Mouse (Mus musculus): ENCODE measurements around the gene Degs2. TPM values are rescaled to one million over a fixed set of nuclear protein-coding genes. Genes with fewer than 3 reads are reported as not detected.

Gene Degs2
- total RNA-seq, 2 experiments from 2014 or later = 3.9 to 5.9 TPM

DNA sequence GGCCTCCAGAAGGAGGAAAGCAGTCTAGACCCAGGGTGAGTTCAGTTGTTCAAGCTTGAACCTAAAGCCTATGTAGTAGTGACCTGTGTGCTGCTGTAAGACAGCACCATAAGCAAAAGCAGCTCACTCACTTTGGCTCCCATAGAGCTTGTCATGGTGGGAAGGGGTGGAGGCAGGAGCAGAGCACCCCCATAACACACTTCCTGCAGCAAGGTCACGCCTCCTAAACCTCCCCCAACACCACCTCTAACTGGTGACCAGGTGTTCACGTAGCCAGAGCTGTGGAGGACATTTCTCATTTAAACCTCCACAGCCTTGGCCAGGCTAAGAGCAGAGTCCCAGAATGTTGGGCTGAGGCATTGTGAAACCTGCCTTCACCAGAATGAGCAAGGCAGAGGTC, 30.6 kb downstream of the Degs2 start:
- no peak for DNase-seq (ENCODE audit: low spot score in 2 of 2)
- intact Hi-C loops (cut with DNase I) = no loop called here

DNA sequence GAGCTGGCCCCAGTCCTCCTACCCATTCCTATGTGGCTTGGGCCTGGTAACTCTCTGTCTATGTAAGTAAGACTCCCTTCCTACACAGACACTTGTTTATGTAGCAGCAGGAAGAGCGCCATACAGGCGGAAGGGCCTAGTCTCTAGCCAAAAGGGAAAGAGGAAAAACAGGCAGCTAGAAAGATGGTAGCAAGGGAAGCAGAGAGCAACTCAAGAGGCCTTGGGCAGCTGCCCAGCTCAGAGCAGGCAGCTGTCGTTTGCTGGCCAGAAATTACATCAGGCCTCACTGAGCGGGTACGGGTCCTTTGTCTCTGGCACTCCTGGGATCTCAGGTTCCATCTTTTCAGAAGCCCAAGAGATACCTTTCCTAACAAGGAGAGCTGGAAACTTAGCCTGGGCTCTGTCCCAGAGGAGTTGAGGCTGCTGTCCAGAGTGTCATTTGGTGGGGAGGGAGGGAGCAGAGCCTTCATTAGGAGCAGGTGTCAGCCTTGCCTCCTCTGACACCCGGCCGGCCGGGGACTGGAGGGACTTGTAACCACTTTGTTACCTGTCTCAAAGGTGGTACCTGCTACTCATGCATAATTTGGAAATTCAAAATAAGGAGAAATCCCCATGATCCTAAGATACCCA, 33.4 kb downstream of the Degs2 start:
- no peak for DNase-seq (ENCODE audit: low spot score in 2 of 2)
- intact Hi-C loops (cut with DNase I) = loop anchor here (5.0 kb wide), 1 partner anchor 101 kb away; no protein-coding TSS in a partner anchor

GRCm38 (mm10) chr12:108657350-108657749, 44.8 kb downstream of the Degs2 start:
- no peak for DNase-seq (ENCODE audit: low spot score in 2 of 2)
- intact Hi-C loops (cut with DNase I) = loop anchor here (5.0 kb wide), 1 partner anchor 45 kb away; no protein-coding TSS in a partner anchor

GRCm38 (mm10) chr12:108653358-108654335, 48.5 kb downstream of the Degs2 start:
- no peak for DNase-seq (ENCODE audit: low spot score in 2 of 2)
- intact Hi-C loops (cut with DNase I) = no loop called here

- intact Hi-C loops (cut with DNase I) = no loop called here
- DNase-seq (ENCODE audit: low spot score in 2 of 2) = peak; percentile 30 to 38
Observed at GRCm38 (mm10) chr12:108651053-108651660, 51.0 kb downstream of the Degs2 start.

GRCm38 (mm10) chr12:108647784-108648183, 54.3 kb downstream of the Degs2 start:
- no peak for DNase-seq (ENCODE audit: low spot score in 2 of 2)
- intact Hi-C loops (cut with DNase I) = no loop called here

DNA sequence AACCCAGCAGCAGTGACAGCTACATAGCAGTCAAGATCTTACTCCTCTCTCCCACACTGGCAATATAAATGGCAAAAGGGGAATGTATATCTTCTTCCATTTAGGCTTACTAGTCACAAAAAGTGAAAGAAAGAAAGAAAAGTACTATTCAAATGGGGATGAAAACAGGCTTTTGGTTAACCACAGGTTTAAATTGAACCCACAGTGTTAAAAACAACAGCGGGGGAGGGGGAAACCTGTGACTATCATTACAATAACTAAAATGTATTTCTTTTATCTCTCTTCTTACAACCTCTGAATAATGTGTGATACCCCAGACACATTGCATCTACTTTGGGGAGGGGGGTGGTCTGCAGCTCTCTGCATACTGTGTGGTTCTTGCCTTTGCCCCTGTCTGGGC, 55.9 kb downstream of the Degs2 start:
- no peak for DNase-seq (ENCODE audit: low spot score in 2 of 2)
- intact Hi-C loops (cut with DNase I) = no loop called here

DNA sequence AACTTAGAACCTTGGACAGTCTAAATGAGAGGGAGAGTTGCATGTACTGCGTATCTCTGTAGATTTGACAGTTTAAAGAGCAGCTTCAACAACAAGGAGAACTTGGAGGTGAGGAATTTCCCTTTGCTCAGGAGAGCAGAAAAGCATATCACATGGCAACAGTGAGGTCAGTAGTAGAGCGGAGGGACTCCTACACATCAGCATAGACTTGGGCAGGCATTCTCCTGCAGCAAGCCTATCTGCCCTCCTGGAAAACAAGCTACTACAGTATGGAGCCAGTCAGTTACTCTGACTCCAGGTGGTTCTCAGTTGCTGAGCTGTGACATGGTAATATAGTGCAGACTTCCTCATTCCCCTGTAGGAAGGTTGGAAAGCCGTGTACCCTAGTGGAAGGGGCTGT, 60.1 kb downstream of the Degs2 start:
- intact Hi-C loops (cut with DNase I) = no loop called here
- no peak for DNase-seq (ENCODE audit: low spot score in 2 of 2)

GRCm38 (mm10) chr12:108639126-108639525, 63.0 kb downstream of the Degs2 start:
- no peak for DNase-seq (ENCODE audit: low spot score in 2 of 2)
- intact Hi-C loops (cut with DNase I) = no loop called here

GRCm38 (mm10) chr12:108637440-108637839, 64.7 kb downstream of the Degs2 start:
- DNase-seq (ENCODE audit: low spot score in 2 of 2) = no peak
- intact Hi-C loops (cut with DNase I) = no loop called here

- DNase-seq (ENCODE audit: low spot score in 2 of 2) = no peak
- intact Hi-C loops (cut with DNase I) = no loop called here
Observed at GRCm38 (mm10) chr12:108635501-108635900, 66.6 kb downstream of the Degs2 start.

DNA sequence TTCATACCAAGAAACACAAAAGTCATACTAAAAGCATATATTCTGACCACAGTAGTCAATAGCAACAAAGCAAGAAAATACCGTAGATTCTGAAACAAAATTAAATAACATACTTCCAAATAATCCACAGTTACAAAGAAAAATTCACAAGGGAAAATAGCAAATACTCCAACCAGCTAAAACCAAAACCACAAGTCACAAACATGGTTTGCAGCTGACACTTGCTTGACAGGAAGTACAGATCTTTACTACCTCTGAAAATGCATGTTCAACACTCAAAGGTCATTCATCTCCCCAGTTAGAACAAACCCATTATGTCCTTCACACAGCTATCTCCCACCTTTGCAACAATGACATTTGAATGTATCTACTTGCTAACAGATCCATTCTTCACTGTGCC, 68.1 kb downstream of the Degs2 start:
- no peak for DNase-seq (ENCODE audit: low spot score in 2 of 2)
- intact Hi-C loops (cut with DNase I) = no loop called here

DNA sequence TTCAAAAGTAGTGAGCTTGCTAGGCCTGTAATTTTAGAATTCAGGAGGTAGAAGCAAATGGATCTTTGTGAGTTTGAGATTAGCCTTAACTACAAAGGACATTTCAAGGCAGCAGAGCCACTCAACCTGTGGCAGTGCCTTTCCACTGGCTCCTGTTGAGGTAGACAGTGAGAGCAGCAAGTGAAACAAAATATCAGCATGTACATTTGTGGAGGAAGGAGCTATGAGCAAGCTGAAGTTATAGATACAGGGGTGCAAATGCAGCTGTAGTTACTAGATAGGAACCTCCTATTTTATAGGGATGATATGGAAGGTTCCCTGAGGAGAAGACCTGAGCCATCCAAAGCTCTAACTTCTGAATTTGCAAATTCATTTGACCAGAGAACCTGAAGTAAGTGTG, 69.6 kb downstream of the Degs2 start:
- intact Hi-C loops (cut with DNase I) = no loop called here
- no peak for DNase-seq (ENCODE audit: low spot score in 2 of 2)

GRCm38 (mm10) chr12:108630741-108631688, 71.1 kb downstream of the Degs2 start:
- intact Hi-C loops (cut with DNase I) = no loop called here
- no peak for DNase-seq (ENCODE audit: low spot score in 2 of 2)

DNA sequence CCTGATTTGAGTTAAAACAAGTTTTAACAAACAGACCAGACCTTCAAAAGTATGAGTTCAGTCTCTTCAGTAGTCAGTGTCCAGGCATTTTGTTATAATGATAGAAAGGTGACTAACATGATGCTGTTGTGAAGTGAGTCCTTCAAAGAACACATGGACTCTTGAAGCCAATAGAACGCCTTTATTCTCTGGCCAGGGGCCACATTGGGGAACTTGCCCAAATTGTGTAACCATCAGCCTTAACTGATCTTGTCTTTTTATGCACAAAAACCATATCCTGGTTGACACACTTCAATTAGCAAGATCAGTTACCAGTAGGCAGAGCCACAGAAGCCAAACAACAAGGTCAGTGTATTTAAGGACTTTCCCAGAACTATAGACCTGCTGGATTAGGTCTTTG, 72.6 kb downstream of the Degs2 start:
- intact Hi-C loops (cut with DNase I) = no loop called here
- DNase-seq (ENCODE audit: low spot score in 2 of 2) = no peak

Small RNA genes within 50 kb of the gene (microRNA-seq; reads per million reads assigned to microRNA genes)
- not detected for gene Gm23872
- gene Mir342 = 4,102 reads per million, percentile 90 among the genes with 10 or more reads in this experiment

Other genes with a start within 250 kb of the Degs2 start
- 100 to 1,000 TPM; 261 to 264 TPM for gene Evl, start 147.6 kb downstream of the Degs2 start, total RNA-seq (2021)
- gene Yy1, start 90.7 kb upstream of the Degs2 start, total RNA-seq (2021) = 10 to 100 TPM; 41.9 to 52.7 TPM
- 10 to 100 TPM; 15.0 to 15.6 TPM for gene Slc25a29, start 133.6 kb upstream of the Degs2 start, total RNA-seq (2021)
- 10 to 100 TPM in 1 of 2 experiments, 1 to 10 TPM in 1; 7.2 to 12.3 TPM for gene Slc25a47, start 133.7 kb upstream of the Degs2 start, total RNA-seq (2021)
- 10 to 100 TPM in 1 of 2 experiments, 1 to 10 TPM in 1; 8.2 to 11.5 TPM for gene Wdr25, start 191.3 kb upstream of the Degs2 start, total RNA-seq (2021)
- gene Wars, start 191.9 kb upstream of the Degs2 start, total RNA-seq (2021) = 10 to 100 TPM; 84.2 to 96.1 TPM